In genomic region chr17:6107015-6107601, GRCm38 (mm10) we compare ENCODE assay signal across 8 mouse cellular contexts. TPM values are rescaled to one million over a fixed set of nuclear protein-coding genes. Genes with fewer than 3 reads are reported as not detected.
DNase-seq lines count a peak whose midpoint lies in the region; ATAC-seq and TF ChIP-seq lines count a peak whose summit lies in the region.

No protein-coding gene starts in this region.

- peak; percentile 48 for DNase-seq in layer of hippocampus, adult 11-12 months (ENCODE audit: low spot score)
- DNase-seq in layer of hippocampus, adult 9-10 months (ENCODE audit: low spot score), result no peak
- DNase-seq in embryo, embryonic 10.5 days (ENCODE audit: low spot score), result peak; percentile 60
- DNase-seq in gastrocnemius, postnatal 4 days (ENCODE audit: low spot score in 2 of 2), result peak; percentile 23 to 62
- DNase-seq in midbrain, embryonic 14.5 days, result peak; percentile 80
- peak; percentile 28 to 44 for DNase-seq in spleen, postnatal 10 days (ENCODE audit: low spot score in 2 of 2)

- 0% methylated on average over 29 of the region's 50 CpGs for WGBS in intestine, postnatal 0 days
- WGBS in limb, embryonic 13.5 days, result under 1% methylated on average over 44 of the region's 50 CpGs
- WGBS in midbrain, embryonic 14.5 days, result under 1% methylated on average over 49 of the region's 50 CpGs

- H3K36me3 ChIP-seq in intestine, postnatal 0 days (ENCODE audit: control insufficient read depth, insufficient read depth), result no peaks in the 10 kb centered on the region
- H3K36me3 ChIP-seq in limb, embryonic 13.5 days, result peaks cover 18% of the 10 kb centered on the region
- peaks cover 9% of the 10 kb centered on the region; the same call in 1 of the 2 replicates for H3K36me3 ChIP-seq in midbrain, embryonic 14.5 days (ENCODE audit: control insufficient read depth, insufficient read depth, low read length)

- peak overlapping the region; percentile 97 for H3K27ac ChIP-seq in intestine, postnatal 0 days (ENCODE audit: low read depth, low read length)
- H3K27ac ChIP-seq in limb, embryonic 13.5 days, result peak overlapping the region; percentile 96
- H3K27ac ChIP-seq in midbrain, embryonic 14.5 days (replicated peaks; ENCODE audit: low read depth, low read length), result peak overlapping the region; percentile 98

- H3K4me3 ChIP-seq in intestine, postnatal 0 days (ENCODE audit: low read depth, low read length), result peak overlapping the region; percentile 96
- peak overlapping the region; percentile 86 for H3K4me3 ChIP-seq in limb, embryonic 13.5 days
- peak overlapping the region; percentile 94 for H3K4me3 ChIP-seq in midbrain, embryonic 14.5 days (replicated peaks; ENCODE audit: low read depth, low read length)

- peak; percentile 28; the same call in 1 of the 2 replicates for ATAC-seq in intestine, postnatal 0 days
- ATAC-seq in limb, embryonic 13.5 days (ENCODE audit: low FRiP score, low read depth), result peak; percentile 73
- no peak for ATAC-seq in midbrain, embryonic 14.5 days (ENCODE audit: low FRiP score, low TSS enrichment)

- no peak for TF ChIP-seq CTCF in intestine, postnatal 0 days (IDR thresholded peaks at IDR 0.05; ENCODE audit: low read depth)

- H3K27me3 ChIP-seq in intestine, postnatal 0 days (replicated peaks; ENCODE audit: control insufficient read depth, insufficient read depth, low read length), result no peaks in the 10 kb centered on the region
- H3K27me3 ChIP-seq in limb, embryonic 13.5 days, result peaks cover 6% of the 10 kb centered on the region; the same call in 1 of the 2 replicates
- no peaks in the 10 kb centered on the region for H3K27me3 ChIP-seq in midbrain, embryonic 14.5 days (ENCODE audit: control insufficient read depth, insufficient read depth, low read length)

- peak overlapping the region; percentile 83 for H3K4me2 ChIP-seq in intestine, postnatal 0 days (replicated peaks; ENCODE audit: low read depth)
- H3K4me2 ChIP-seq in limb, embryonic 13.5 days (replicated peaks), result peak overlapping the region; percentile 88
- peak overlapping the region; percentile 87 for H3K4me2 ChIP-seq in midbrain, embryonic 14.5 days (ENCODE audit: low read length)

- peaks cover 9% of the 10 kb centered on the region; the same call in 1 of the 2 replicates for H3K4me1 ChIP-seq in intestine, postnatal 0 days (replicated peaks; ENCODE audit: control insufficient read depth, insufficient read depth, low read length)
- peaks cover 22% of the 10 kb centered on the region for H3K4me1 ChIP-seq in limb, embryonic 13.5 days
- H3K4me1 ChIP-seq in midbrain, embryonic 14.5 days (ENCODE audit: control insufficient read depth, insufficient read depth, low read length), result peaks cover 28% of the 10 kb centered on the region

- H3K9me3 ChIP-seq in intestine, postnatal 0 days (ENCODE audit: control insufficient read depth), result no peaks in the 10 kb centered on the region
- no peaks in the 10 kb centered on the region for H3K9me3 ChIP-seq in limb, embryonic 13.5 days
- H3K9me3 ChIP-seq in midbrain, embryonic 14.5 days (ENCODE audit: control insufficient read depth, low read length), result no peaks in the 10 kb centered on the region

- H3K9ac ChIP-seq in intestine, postnatal 0 days (ENCODE audit: low read depth, low read length), result peak overlapping the region; percentile 99
- H3K9ac ChIP-seq in limb, embryonic 13.5 days, result peak overlapping the region; percentile 96
- peak overlapping the region; percentile 96 for H3K9ac ChIP-seq in midbrain, embryonic 14.5 days (replicated peaks; ENCODE audit: low read length)

RNA-seq across cellular contexts. Expression of gene Tulp4, which starts 0.9 kb away (rescaled TPM):
- 100 to 1,000 TPM; 150 to 174 TPM for total RNA-seq in gastrocnemius, postnatal 4 days (2021)
- polyA plus RNA-seq in intestine, postnatal 0 days (2015; fragmentation: Nextera tagmentation; extraction: Ambion mirVana), result 35.1 and 37.0 TPM in 2 replicates
- polyA plus RNA-seq in limb, embryonic 13.5 days (2015; fragmentation: Nextera tagmentation; extraction: Ambion mirVana), result 111 and 114 TPM in 2 replicates
- 203 and 212 TPM in 2 replicates for polyA plus RNA-seq in midbrain, embryonic 14.5 days (2014; fragmentation: Nextera tagmentation; extraction: Ambion mirVana)

RNA-seq across cellular contexts. Expression of gene Gtf2h5, which starts 27.5 kb away (rescaled TPM):
- total RNA-seq in gastrocnemius, postnatal 4 days (2021), result 10 to 100 TPM; 86.7 to 88.4 TPM
- 145 and 157 TPM in 2 replicates for polyA plus RNA-seq in intestine, postnatal 0 days (2015; fragmentation: Nextera tagmentation; extraction: Ambion mirVana)
- 175 and 185 TPM in 2 replicates for polyA plus RNA-seq in limb, embryonic 13.5 days (2015; fragmentation: Nextera tagmentation; extraction: Ambion mirVana)
- polyA plus RNA-seq in midbrain, embryonic 14.5 days (2014; fragmentation: Nextera tagmentation; extraction: Ambion mirVana), result 194 and 234 TPM in 2 replicates

RNA-seq across cellular contexts. Expression of gene Serac1, which starts 27.6 kb away (rescaled TPM):
- total RNA-seq in gastrocnemius, postnatal 4 days (2021), result 10 to 100 TPM in 1 of 2 experiments, 1 to 10 TPM in 1; 9.4 to 10.8 TPM
- polyA plus RNA-seq in intestine, postnatal 0 days (2015; fragmentation: Nextera tagmentation; extraction: Ambion mirVana), result 2.5 and 2.7 TPM in 2 replicates
- polyA plus RNA-seq in limb, embryonic 13.5 days (2015; fragmentation: Nextera tagmentation; extraction: Ambion mirVana), result 6.8 and 7.7 TPM in 2 replicates
- 10.6 and 12.9 TPM in 2 replicates for polyA plus RNA-seq in midbrain, embryonic 14.5 days (2014; fragmentation: Nextera tagmentation; extraction: Ambion mirVana)
